In genomic region chr6:124854647-124855046, GRCm38 (mm10) we compare ENCODE assay signal across 30 mouse cellular contexts. TPM values are rescaled to one million over a fixed set of nuclear protein-coding genes. Genes with fewer than 3 reads are reported as not detected.
DNase-seq lines count a peak whose midpoint lies in the region; ATAC-seq and TF ChIP-seq lines count a peak whose summit lies in the region.
"Had no signal": no experiment of that assay in that cellular context is flagged by ENCODE, and none has a peak within 500 bp of the region (broad histone marks: within the 10 kb centered on the region; RNA-seq: fewer than 3 reads in every experiment).

No protein-coding gene starts in this region.

- 74% methylated on average over 12 of the region's 12 CpGs for WGBS in embryonic facial prominence, embryonic 13.5 days
- 73% methylated on average over 12 of the region's 12 CpGs for WGBS in embryonic facial prominence, embryonic 10.5 days
- 74% methylated on average over 12 of the region's 12 CpGs for WGBS in hindbrain, embryonic 10.5 days
- 73% methylated on average over 12 of the region's 12 CpGs for WGBS in hindbrain, embryonic 14.5 days
- 68% methylated on average over 12 of the region's 12 CpGs for WGBS in limb, embryonic 13.5 days

- no peak overlapping the region for H3K4me3 ChIP-seq in embryonic facial prominence, embryonic 13.5 days
- H3K4me3 ChIP-seq in embryonic facial prominence, embryonic 10.5 days: no peak overlapping the region; the same call in 1 of the 2 replicates
- no peak overlapping the region for H3K4me3 ChIP-seq in hindbrain, embryonic 10.5 days
- H3K4me3 ChIP-seq in hindbrain, embryonic 14.5 days (replicated peaks; ENCODE audit: low read length): no peak overlapping the region
- H3K4me3 ChIP-seq in bone marrow macrophage, adult 2 months (ENCODE audit: insufficient read depth, low read length): no peak overlapping the region
- no peak overlapping the region for H3K4me3 ChIP-seq in limb, embryonic 13.5 days
- H3K4me3 ChIP-seq: erythroblast, embryonic 14.5 days; forebrain, embryonic 13.5 days; hindbrain, embryonic 12.5 days; kidney, embryonic 15.5 days; limb, embryonic 12.5 days; liver, embryonic 12.5 days had no signal

- no peak for DNase-seq in embryonic facial prominence, embryonic 10.5 days (ENCODE audit: low spot score)
- DNase-seq in hindbrain, embryonic 10.5 days (ENCODE audit: low spot score): no peak
- no peak for DNase-seq in hindbrain, embryonic 14.5 days (ENCODE audit: low spot score)
- DNase-seq in spleen, postnatal 36 days (ENCODE audit: low spot score in 2 of 2): no peak
- no peak for DNase-seq in right cerebral cortex, postnatal 14 days
- DNase-seq: adrenal gland, adult 2 months; cerebellum, adult 8-10 months; cerebellum, postnatal 25 days; gastrocnemius, postnatal 36 days; kidney, adult 18-20 months; kidney, postnatal 4 days; layer of hippocampus, postnatal 36 days; liver, postnatal 0 days; lung, postnatal 36 days; retina, postnatal 1 day; right cerebral cortex, postnatal 25 days; thymus, adult 2 months; thymus, postnatal 36 days had no signal

- H3K9ac ChIP-seq in embryonic facial prominence, embryonic 13.5 days: 0 out of 2 replicates have a peak overlapping the region, but pooled peaks have one; percentile 11
- H3K9ac ChIP-seq in hindbrain, embryonic 14.5 days: no peak overlapping the region
- no peak overlapping the region for H3K9ac ChIP-seq in limb, embryonic 13.5 days
- H3K9ac ChIP-seq: forebrain, embryonic 13.5 days; hindbrain, embryonic 12.5 days; kidney, embryonic 15.5 days; limb, embryonic 12.5 days; liver, embryonic 12.5 days; liver, postnatal 0 days had no signal

- no peak for TF ChIP-seq CTCF in bone marrow macrophage, adult 2 months (IDR thresholded peaks at IDR 0.05; ENCODE audit: low read depth, low read length)

- H3K4me1 ChIP-seq in embryonic facial prominence, embryonic 13.5 days: peaks cover 30% of the 10 kb centered on the region
- peaks cover 47% of the 10 kb centered on the region for H3K4me1 ChIP-seq in embryonic facial prominence, embryonic 10.5 days
- H3K4me1 ChIP-seq in hindbrain, embryonic 10.5 days (replicated peaks): peaks cover 49% of the 10 kb centered on the region
- H3K4me1 ChIP-seq in hindbrain, embryonic 14.5 days (replicated peaks; ENCODE audit: control insufficient read depth, insufficient read depth, low read length): peaks cover 19% of the 10 kb centered on the region
- H3K4me1 ChIP-seq in bone marrow macrophage, adult 2 months (ENCODE audit: control insufficient read depth, insufficient read depth, low read length): peaks cover 18% of the 10 kb centered on the region
- peaks cover 28% of the 10 kb centered on the region for H3K4me1 ChIP-seq in limb, embryonic 13.5 days

- H3K4me2 ChIP-seq in embryonic facial prominence, embryonic 13.5 days: no peak overlapping the region
- no peak overlapping the region for H3K4me2 ChIP-seq in hindbrain, embryonic 14.5 days (replicated peaks)
- no peak overlapping the region for H3K4me2 ChIP-seq in limb, embryonic 13.5 days (replicated peaks)
- H3K4me2 ChIP-seq: forebrain, embryonic 13.5 days; hindbrain, embryonic 12.5 days; kidney, embryonic 15.5 days; limb, embryonic 12.5 days; liver, embryonic 12.5 days; midbrain, embryonic 11.5 days had no signal

- H3K36me3 ChIP-seq in embryonic facial prominence, embryonic 13.5 days: peaks cover 47% of the 10 kb centered on the region
- H3K36me3 ChIP-seq in embryonic facial prominence, embryonic 10.5 days (replicated peaks): peaks cover 37% of the 10 kb centered on the region
- peaks cover 22% of the 10 kb centered on the region for H3K36me3 ChIP-seq in hindbrain, embryonic 10.5 days
- H3K36me3 ChIP-seq in hindbrain, embryonic 14.5 days (replicated peaks; ENCODE audit: control insufficient read depth, insufficient read depth): peaks cover 32% of the 10 kb centered on the region
- H3K36me3 ChIP-seq in limb, embryonic 13.5 days: peaks cover 52% of the 10 kb centered on the region
- H3K36me3 ChIP-seq: liver, embryonic 12.5 days had no signal

- H3K27me3 ChIP-seq in embryonic facial prominence, embryonic 13.5 days: no peaks in the 10 kb centered on the region; the same call in 1 of the 2 replicates
- peaks cover 19% of the 10 kb centered on the region for H3K27me3 ChIP-seq in embryonic facial prominence, embryonic 10.5 days (replicated peaks; ENCODE audit: low read depth, poor library complexity, severe bottlenecking)
- peaks cover 29% of the 10 kb centered on the region for H3K27me3 ChIP-seq in hindbrain, embryonic 10.5 days (ENCODE audit: insufficient read depth, poor library complexity, severe bottlenecking)
- no peaks in the 10 kb centered on the region for H3K27me3 ChIP-seq in hindbrain, embryonic 14.5 days (ENCODE audit: control insufficient read depth, insufficient read depth, low read length)
- H3K27me3 ChIP-seq in limb, embryonic 13.5 days: 0 out of 2 replicates have a peak, but pooled peaks cover 3% of the 10 kb centered on the region
- H3K27me3 ChIP-seq: forebrain, embryonic 13.5 days had no signal

- H3K27ac ChIP-seq in embryonic facial prominence, embryonic 13.5 days: peak overlapping the region; percentile 55
- H3K27ac ChIP-seq in embryonic facial prominence, embryonic 10.5 days (replicated peaks): no peak overlapping the region
- H3K27ac ChIP-seq in hindbrain, embryonic 10.5 days: peak overlapping the region; percentile 45; the same call in 1 of the 2 replicates
- H3K27ac ChIP-seq in hindbrain, embryonic 14.5 days: no peak overlapping the region
- H3K27ac ChIP-seq in bone marrow macrophage, adult 2 months (ENCODE audit: insufficient read depth, low read depth, low read length): 0 out of 2 replicates have a peak overlapping the region, but pooled peaks have one; percentile 6
- peak overlapping the region; percentile 28; the same call in 1 of the 2 replicates for H3K27ac ChIP-seq in limb, embryonic 13.5 days
- H3K27ac ChIP-seq: forebrain, embryonic 13.5 days; hindbrain, embryonic 12.5 days; kidney, embryonic 15.5 days; limb, embryonic 12.5 days; liver, embryonic 12.5 days had no signal

- no peaks in the 10 kb centered on the region for H3K9me3 ChIP-seq in embryonic facial prominence, embryonic 13.5 days
- H3K9me3 ChIP-seq in embryonic facial prominence, embryonic 10.5 days: no peaks in the 10 kb centered on the region
- H3K9me3 ChIP-seq in hindbrain, embryonic 10.5 days: no peaks in the 10 kb centered on the region
- no peaks in the 10 kb centered on the region for H3K9me3 ChIP-seq in hindbrain, embryonic 14.5 days (ENCODE audit: control insufficient read depth, low read length)
- H3K9me3 ChIP-seq in limb, embryonic 13.5 days: no peaks in the 10 kb centered on the region
- H3K9me3 ChIP-seq: forebrain, embryonic 13.5 days; hindbrain, embryonic 12.5 days; kidney, embryonic 15.5 days; limb, embryonic 12.5 days; liver, embryonic 12.5 days had no signal

- ATAC-seq in embryonic facial prominence, embryonic 13.5 days (ENCODE audit: insufficient number of reproducible peaks, insufficient read depth, low FRiP score, low TSS enrichment, low read depth): no peak
- ATAC-seq in hindbrain, embryonic 14.5 days (ENCODE audit: low FRiP score): no peak
- no peak for ATAC-seq in limb, embryonic 13.5 days (ENCODE audit: low FRiP score, low read depth)
- ATAC-seq: activated CD4-positive, CD25-positive, alpha-beta regulatory T cell, adult 4 months; forebrain, embryonic 13.5 days; liver, embryonic 12.5 days; liver, postnatal 0 days had no signal

- no peak for TF ChIP-seq POLR2A in bone marrow macrophage, adult 2 months (IDR thresholded peaks at IDR 0.05; ENCODE audit: borderline replicate concordance, low read depth, low read length)

RNA-seq across cellular contexts. Expression of gene P3h3, which starts 2.9 kb away (rescaled TPM):
- polyA plus RNA-seq in embryonic facial prominence, embryonic 13.5 days (2015; fragmentation: Nextera tagmentation; extraction: Ambion mirVana): 60.5 and 60.8 TPM in 2 replicates
- 12.2 and 17.0 TPM in 2 replicates for polyA plus RNA-seq in embryonic facial prominence, embryonic 10.5 days (2016; fragmentation: Nextera tagmentation; extraction: Ambion mirVana)
- 12.6 and 13.4 TPM in 2 replicates for polyA plus RNA-seq in hindbrain, embryonic 10.5 days (2016; fragmentation: Nextera tagmentation; extraction: Ambion mirVana)
- 13.3 and 17.6 TPM in 2 replicates for polyA plus RNA-seq in hindbrain, embryonic 14.5 days (2014; fragmentation: Nextera tagmentation; extraction: Ambion mirVana)
- 12.1 and 12.9 TPM in 2 replicates for polyA plus RNA-seq in bone marrow macrophage, adult 2 months (2012; ENCODE audit: insufficient read depth, insufficient read length, missing spikeins)
- polyA plus RNA-seq in limb, embryonic 13.5 days (2015; fragmentation: Nextera tagmentation; extraction: Ambion mirVana): 60.4 and 61.2 TPM in 2 replicates
- polyA plus RNA-seq: activated CD4-positive, CD25-positive, alpha-beta regulatory T cell, adult 4 months; erythroblast, embryonic 14.5 days had no signal

RNA-seq across cellular contexts. Expression of gene Gpr162, which starts 9.1 kb away (rescaled TPM):
- polyA plus RNA-seq in embryonic facial prominence, embryonic 13.5 days (2015; fragmentation: Nextera tagmentation; extraction: Ambion mirVana): 2.0 and 2.4 TPM in 2 replicates
- polyA plus RNA-seq in embryonic facial prominence, embryonic 10.5 days (2016; fragmentation: Nextera tagmentation; extraction: Ambion mirVana): 1.3 and 1.4 TPM in 2 replicates
- 2.3 and 5.0 TPM in 2 replicates for polyA plus RNA-seq in hindbrain, embryonic 10.5 days (2016; fragmentation: Nextera tagmentation; extraction: Ambion mirVana)
- 16.6 and 17.6 TPM in 2 replicates for polyA plus RNA-seq in hindbrain, embryonic 14.5 days (2014; fragmentation: Nextera tagmentation; extraction: Ambion mirVana)
- polyA plus RNA-seq in bone marrow macrophage, adult 2 months (2012; ENCODE audit: insufficient read depth, insufficient read length, missing spikeins): 43.3 and 52.6 TPM in 2 replicates
- 2.9 and 3.5 TPM in 2 replicates for polyA plus RNA-seq in limb, embryonic 13.5 days (2015; fragmentation: Nextera tagmentation; extraction: Ambion mirVana)

RNA-seq across cellular contexts. Expression of gene Gnb3, which starts 14.6 kb away (rescaled TPM):
- polyA plus RNA-seq in embryonic facial prominence, embryonic 13.5 days (2015; fragmentation: Nextera tagmentation; extraction: Ambion mirVana): 0.25 and 0.52 TPM in 2 replicates
- polyA plus RNA-seq in embryonic facial prominence, embryonic 10.5 days (2016; fragmentation: Nextera tagmentation; extraction: Ambion mirVana): 0.60 and 0.97 TPM in 2 replicates
- 0.44 and 0.76 TPM in 2 replicates for polyA plus RNA-seq in hindbrain, embryonic 10.5 days (2016; fragmentation: Nextera tagmentation; extraction: Ambion mirVana)
- 0.21 and 1.2 TPM in 2 replicates for polyA plus RNA-seq in hindbrain, embryonic 14.5 days (2014; fragmentation: Nextera tagmentation; extraction: Ambion mirVana)
- not detected in 2 replicates for polyA plus RNA-seq in bone marrow macrophage, adult 2 months (2012; ENCODE audit: insufficient read depth, insufficient read length, missing spikeins)
- polyA plus RNA-seq in limb, embryonic 13.5 days (2015; fragmentation: Nextera tagmentation; extraction: Ambion mirVana): 1.0 and 1.3 TPM in 2 replicates
- polyA plus RNA-seq: C2C12; erythroblast, embryonic 14.5 days had no signal

RNA-seq across cellular contexts. Expression of gene Cdca3, which starts 25.3 kb away (rescaled TPM):
- 142 and 184 TPM in 2 replicates for polyA plus RNA-seq in embryonic facial prominence, embryonic 13.5 days (2015; fragmentation: Nextera tagmentation; extraction: Ambion mirVana)
- 225 and 238 TPM in 2 replicates for polyA plus RNA-seq in embryonic facial prominence, embryonic 10.5 days (2016; fragmentation: Nextera tagmentation; extraction: Ambion mirVana)
- 232 and 255 TPM in 2 replicates for polyA plus RNA-seq in hindbrain, embryonic 10.5 days (2016; fragmentation: Nextera tagmentation; extraction: Ambion mirVana)
- polyA plus RNA-seq in hindbrain, embryonic 14.5 days (2014; fragmentation: Nextera tagmentation; extraction: Ambion mirVana): 29.3 and 36.2 TPM in 2 replicates
- 70.1 and 76.5 TPM in 2 replicates for polyA plus RNA-seq in bone marrow macrophage, adult 2 months (2012; ENCODE audit: insufficient read depth, insufficient read length, missing spikeins)
- polyA plus RNA-seq in limb, embryonic 13.5 days (2015; fragmentation: Nextera tagmentation; extraction: Ambion mirVana): 166 and 172 TPM in 2 replicates

RNA-seq across cellular contexts. Expression of gene Usp5, which starts 25.4 kb away (rescaled TPM):
- 149 and 163 TPM in 2 replicates for polyA plus RNA-seq in embryonic facial prominence, embryonic 13.5 days (2015; fragmentation: Nextera tagmentation; extraction: Ambion mirVana)
- 191 and 212 TPM in 2 replicates for polyA plus RNA-seq in embryonic facial prominence, embryonic 10.5 days (2016; fragmentation: Nextera tagmentation; extraction: Ambion mirVana)
- 206 and 211 TPM in 2 replicates for polyA plus RNA-seq in hindbrain, embryonic 10.5 days (2016; fragmentation: Nextera tagmentation; extraction: Ambion mirVana)
- 180 and 182 TPM in 2 replicates for polyA plus RNA-seq in hindbrain, embryonic 14.5 days (2014; fragmentation: Nextera tagmentation; extraction: Ambion mirVana)
- 62.3 and 65.0 TPM in 2 replicates for polyA plus RNA-seq in bone marrow macrophage, adult 2 months (2012; ENCODE audit: insufficient read depth, insufficient read length, missing spikeins)
- polyA plus RNA-seq in limb, embryonic 13.5 days (2015; fragmentation: Nextera tagmentation; extraction: Ambion mirVana): 165 and 177 TPM in 2 replicates

Comparison
In these comparisons a context has a peak if more than half of its experiments do, and no peak if none do; other contexts are left out.
1. H3K27ac ChIP-seq: peak in embryonic facial prominence, embryonic 13.5 days (single experiment), hindbrain, embryonic 10.5 days (single experiment), bone marrow macrophage, adult 2 months (single experiment) and limb, embryonic 13.5 days (single experiment); none in embryonic facial prominence, embryonic 10.5 days (single experiment) and hindbrain, embryonic 14.5 days (single experiment).